Mouse (Mus musculus) embryo, embryonic 11.5 days (tissue): ENCODE results near the gene Atg10.
"Not testable (repeated sequence)": the region's sequence is repeated elsewhere in the genome, so short reads cannot be mapped to it uniquely, and the experiment has no call there.

Experiments
- DNase-seq: peaks from one replicate; pipeline ENCODE4 v3.0.0-alpha.2; 2012; ENCODE audit warnings: low read depth, low spot score

The Atg10 gene

DNA sequence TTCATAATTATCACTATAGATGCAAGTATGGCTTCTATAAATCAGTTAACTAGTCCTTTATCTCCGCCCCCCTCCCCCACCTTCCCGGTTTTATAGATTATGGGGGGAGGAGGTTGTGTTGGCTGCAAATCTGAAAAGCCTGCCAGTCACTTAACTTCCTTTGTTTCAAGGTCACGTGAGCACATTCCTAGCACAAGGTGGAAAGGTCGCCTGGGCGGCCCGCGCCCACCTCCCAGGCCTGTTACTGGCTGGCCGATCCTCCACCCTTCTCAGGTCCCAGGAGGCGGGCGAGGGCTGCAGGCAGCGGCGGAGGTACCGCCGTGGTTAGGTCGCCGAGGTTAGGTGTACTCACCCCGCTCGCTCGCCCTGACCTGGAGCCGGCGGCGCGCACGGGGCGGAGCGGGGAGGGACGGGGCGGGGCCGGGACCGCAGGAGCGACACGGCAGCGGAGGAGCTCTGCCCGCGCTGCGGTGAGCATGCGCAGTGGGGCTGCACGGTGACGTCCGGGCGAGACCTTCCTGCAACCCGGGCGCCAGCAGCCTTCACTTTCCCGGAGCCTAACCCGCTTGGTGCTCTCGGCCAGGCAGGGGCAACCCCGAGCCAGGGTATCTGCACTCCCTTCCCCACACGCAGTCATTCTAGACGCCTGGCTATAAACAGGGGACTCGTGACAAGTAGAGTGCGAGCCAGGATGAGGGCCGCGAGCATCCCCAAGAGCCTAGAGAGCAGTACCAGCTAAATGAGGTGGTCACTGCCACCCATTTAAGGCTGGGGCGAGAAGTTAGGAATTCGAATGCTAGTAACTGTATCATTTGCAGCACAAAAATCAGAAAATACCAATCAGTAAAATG is at the start of gene Atg10:
TSS of gene Atg10 (minus strand) at position 382 of the 851 bp plus-strand sequence.
- peak; percentile 88 for DNase-seq

GRCm38 (mm10) chr13:91252406-91252805 is 28.6 kb upstream of the Atg10 start:
- no peak for DNase-seq

DNA sequence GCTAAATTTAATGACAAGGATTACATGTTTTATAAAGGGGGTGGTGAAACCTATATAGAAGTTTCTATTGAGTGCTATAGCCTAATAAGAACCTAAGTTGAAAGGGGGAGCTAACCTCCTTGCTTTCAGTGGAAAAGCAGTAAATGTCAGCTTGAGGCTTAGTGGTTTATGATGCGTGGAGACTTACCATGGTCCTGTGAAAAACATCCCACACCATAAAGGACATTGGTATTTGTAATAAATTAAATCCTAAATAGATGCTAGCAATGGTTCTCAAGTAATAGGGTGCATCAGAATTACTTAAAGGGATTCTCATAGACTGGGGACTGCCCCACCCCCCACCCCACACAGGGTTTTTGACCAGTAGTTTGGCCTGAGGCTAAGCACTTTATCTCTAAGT is 27.9 kb upstream of the Atg10 start:
- no peak for DNase-seq

- not testable (repeated sequence) for DNase-seq
Measured at GRCm38 (mm10) chr13:91250050-91250449, 26.3 kb upstream of the Atg10 start.

DNA sequence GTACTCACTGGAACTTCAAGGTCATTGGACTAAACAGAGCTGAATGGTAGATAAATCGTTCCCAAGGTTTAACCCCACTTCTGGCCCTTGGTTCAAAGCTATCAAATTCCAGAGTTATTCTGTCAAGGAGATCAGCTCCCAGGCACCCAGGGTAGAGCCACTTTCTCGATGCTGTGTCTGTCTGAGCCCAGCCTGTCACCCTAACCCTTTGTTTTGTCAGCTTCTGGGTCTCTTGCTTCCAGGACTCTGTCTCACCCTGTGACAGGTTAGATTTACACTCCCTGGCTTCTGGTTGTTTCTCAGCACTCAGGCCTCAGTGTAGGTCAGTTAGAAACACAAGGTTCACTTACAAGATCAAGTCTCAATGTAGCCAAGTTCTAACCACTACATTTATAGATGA is 22.7 kb upstream of the Atg10 start:
- no peak for DNase-seq

- DNase-seq, result no peak
Measured at GRCm38 (mm10) chr13:91237976-91238375, 14.2 kb upstream of the Atg10 start.

- DNase-seq, result no peak
Measured at GRCm38 (mm10) chr13:91236884-91237283, 13.1 kb upstream of the Atg10 start.

GRCm38 (mm10) chr13:91224438-91224814 is 658 bp upstream of the Atg10 start:
- DNase-seq, result peak; percentile 7

- DNase-seq, result peak; percentile 14
Measured at GRCm38 (mm10) chr13:91223063-91223462, 705 bp downstream of the Atg10 start.

GRCm38 (mm10) chr13:91221696-91222095 is 2.1 kb downstream of the Atg10 start:
- DNase-seq, result no peak

GRCm38 (mm10) chr13:91217691-91218090 is 6.1 kb downstream of the Atg10 start:
- DNase-seq, result no peak

DNA sequence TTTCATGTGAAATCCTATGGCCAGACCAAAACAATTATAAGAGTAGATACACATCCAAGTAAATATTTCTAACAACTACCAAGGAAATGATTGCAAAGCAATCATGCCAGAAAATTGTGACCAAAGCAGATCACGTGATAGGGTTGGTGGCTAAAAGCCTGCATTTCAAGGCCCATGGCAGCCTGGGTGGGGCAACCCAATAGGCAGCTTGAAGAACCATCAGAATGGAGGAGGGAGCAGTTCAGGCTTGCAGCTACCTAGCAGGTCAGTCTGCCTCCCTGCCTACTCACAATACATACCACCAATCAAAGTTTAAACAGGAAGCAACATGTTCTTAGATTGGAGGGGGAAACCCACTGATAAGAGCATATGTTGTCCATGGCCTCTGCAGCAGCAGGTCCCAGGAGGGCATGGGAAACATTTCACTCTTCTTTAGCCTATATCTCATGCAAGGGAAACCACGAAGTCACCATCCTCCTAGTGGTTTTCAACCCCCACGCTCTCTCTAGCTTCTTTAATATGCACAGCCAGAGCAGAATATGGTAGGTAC is 7.0 kb downstream of the Atg10 start:
- no peak for DNase-seq

DNA sequence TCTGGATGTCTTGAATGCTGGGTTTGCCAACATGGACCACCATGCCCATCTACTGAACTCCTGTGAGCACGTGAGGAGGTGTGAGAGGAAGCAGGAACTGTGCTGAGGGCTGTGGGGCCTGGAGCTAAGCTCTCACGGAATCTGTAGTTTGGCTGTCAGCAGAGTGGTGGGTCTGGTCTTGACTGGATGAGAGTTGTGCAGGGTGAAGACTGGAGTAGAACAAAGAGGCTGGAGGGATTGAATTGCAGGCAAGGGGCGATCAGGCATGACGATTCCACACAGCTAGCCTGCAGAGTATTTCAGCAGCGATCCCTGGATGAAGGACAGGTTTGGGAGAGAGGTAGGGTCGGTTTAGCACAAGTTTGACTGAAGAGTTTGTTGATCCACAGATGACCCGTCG is 10.8 kb downstream of the Atg10 start:
- no peak for DNase-seq

GRCm38 (mm10) chr13:91206237-91206636 is 17.5 kb downstream of the Atg10 start:
- no peak for DNase-seq

GRCm38 (mm10) chr13:91202564-91202963 is 21.2 kb downstream of the Atg10 start:
- no peak for DNase-seq

DNA sequence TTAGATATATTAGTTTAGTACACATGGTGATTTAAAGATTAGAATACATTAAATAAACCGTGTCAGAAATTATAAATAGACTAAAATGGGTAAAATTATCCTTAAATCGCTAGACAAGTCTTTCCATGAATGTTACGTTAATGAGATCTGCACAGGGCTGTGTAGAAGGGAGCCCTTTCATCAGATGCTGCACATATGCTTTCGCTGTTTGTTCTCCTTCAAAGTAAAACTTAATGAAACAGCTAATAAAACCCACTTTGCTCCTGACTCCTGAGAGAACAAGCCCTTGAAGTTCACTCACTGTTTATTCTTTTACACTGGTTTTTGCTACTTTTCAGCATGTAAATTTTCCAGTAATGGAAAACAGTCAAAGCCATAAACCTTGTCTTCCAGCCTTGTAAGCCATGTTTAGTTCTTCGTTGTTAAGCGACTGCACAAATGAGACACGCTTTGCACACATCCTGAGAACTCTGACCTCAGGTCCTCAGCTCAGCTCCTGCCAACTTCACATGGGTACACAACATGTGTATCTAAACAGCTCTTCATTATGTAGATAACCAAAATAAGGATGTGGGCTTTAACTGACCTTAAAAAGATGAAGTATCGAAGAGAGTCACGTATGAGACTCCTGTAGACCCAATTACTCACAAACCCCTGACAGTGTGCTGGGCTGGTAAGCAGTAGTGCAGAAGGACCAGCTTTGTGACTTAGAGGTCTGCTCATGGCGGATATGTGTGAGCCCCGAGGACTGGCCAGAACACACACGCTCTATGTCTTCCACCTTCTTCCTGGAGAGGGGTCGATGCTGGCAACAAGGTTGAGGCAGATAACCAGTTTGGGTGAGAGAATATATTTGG is 36.2 kb downstream of the Atg10 start:
- no peak for DNase-seq

DNA sequence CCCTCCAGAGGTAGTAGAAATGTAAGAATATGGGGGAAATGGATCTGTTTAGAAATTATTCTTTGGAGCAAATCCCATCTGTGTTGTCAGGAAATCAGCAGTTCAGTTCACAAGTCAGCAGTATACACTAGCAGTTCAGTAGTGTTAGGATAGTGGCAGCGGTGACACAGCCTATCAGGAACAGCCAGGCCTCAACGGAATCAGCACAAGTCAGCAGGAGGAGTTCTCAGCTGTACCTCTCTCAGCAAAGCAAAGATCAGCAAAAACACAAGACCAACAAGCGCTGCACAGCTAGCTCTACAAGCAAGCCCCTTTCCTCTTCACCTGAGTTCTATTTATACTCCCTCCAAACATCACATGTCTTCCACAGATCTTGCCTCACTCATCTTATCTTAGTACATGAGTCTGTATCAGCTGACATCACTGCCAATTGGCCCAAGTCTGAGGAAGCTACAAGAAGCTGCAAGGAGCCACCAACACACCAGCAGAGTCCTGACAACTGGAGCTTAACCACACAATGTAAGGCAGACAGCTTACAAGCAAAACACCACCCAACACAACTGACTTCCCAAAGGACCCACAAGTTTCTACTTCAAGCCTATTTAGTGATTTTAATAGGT is 38.4 kb downstream of the Atg10 start:
- DNase-seq, result no peak

GRCm38 (mm10) chr13:91184226-91184625 is 39.5 kb downstream of the Atg10 start:
- no peak for DNase-seq

DNA sequence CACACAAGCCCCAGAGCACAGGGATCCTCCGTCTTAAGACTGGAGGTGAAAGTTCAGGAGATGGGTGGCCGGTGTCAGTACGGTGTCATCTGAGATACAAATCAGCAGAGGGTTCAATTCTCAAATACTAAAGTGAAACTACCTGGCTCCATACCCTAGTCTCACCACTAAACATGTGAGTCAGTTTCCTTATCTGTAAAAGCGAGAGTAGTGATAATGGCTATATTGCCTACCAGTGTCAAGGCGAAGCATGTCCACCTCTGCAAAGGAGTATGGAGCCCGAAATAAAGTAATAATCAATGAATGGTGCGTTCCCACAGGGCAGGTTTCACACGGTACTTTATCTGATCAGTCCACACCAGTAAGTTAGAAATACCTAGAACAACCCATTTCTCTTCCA is 43.4 kb downstream of the Atg10 start:
- DNase-seq, result no peak

DNA sequence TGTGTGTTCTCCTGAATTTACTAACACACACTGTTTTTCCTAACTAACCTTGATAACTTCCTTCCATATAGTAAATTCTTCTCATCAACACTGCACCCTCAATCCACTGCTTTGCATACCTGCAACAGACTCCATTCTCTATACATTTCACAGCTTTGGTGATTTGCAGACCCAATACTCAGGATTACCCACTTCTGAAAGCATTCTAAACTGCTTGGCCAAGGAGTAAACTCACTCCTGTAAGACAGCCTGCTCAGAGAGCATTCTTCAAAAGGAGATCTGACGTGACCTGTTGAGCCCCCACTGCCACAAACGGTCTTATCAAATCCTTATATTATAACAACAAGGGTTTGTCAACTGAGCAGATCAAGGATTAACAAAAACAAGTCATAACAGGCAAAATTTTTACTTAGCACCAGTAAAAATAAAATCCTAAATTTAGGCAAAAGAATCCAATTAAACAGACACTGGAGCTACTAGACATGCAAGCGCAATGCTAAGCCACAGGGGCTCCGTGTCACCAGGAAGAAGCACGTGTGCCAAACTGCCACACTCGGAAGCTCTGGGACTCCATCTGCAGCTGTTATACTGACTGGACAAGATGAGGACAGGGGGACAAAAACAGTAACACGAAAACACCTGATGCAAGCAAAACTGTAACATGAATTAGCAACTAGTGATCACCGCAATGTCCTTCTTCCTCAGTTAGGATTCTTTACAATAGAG is 44.4 kb downstream of the Atg10 start:
- DNase-seq, result no peak

- no peak for DNase-seq
Measured at GRCm38 (mm10) chr13:91178428-91179160, 45.2 kb downstream of the Atg10 start.
